In the genomic region with DNA sequence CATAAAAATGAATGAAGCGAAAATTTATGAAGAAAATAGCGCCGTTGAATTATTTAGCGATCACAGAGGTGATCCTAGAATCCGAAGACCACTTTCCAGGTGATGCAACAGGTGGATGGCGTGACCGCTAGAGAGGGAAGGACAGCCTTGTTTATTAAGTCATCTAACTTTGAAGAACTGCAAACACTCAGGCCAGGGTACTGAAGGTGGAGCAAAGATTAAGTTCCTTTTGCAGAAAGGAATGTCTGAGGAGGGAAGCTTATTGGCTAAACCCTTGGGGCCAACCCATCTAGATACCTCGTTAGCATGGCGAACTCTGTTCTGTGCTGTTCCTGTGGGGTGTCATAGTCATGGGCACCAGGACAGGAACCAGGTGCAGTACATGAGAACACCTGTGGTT, we compare ENCODE assay signal across 8 mouse cellular contexts. TPM values are rescaled to one million over a fixed set of nuclear protein-coding genes. Genes with fewer than 3 reads are reported as not detected.
DNase-seq lines count a peak whose midpoint lies in the region; ATAC-seq and TF ChIP-seq lines count a peak whose summit lies in the region.

No protein-coding gene starts in this region.

- 56% methylated on average over 9 of the region's 9 CpGs for WGBS in liver, adult 2 months
- WGBS in embryonic facial prominence, embryonic 15.5 days: 63% methylated on average over 9 of the region's 9 CpGs
- WGBS in kidney, embryonic 16.5 days: 59% methylated on average over 9 of the region's 9 CpGs
- 65% methylated on average over 9 of the region's 9 CpGs for WGBS in midbrain, embryonic 10.5 days

- no peak overlapping the region for H3K9ac ChIP-seq in liver, adult 2 months (ENCODE audit: low read depth, low read length)
- no peak overlapping the region for H3K9ac ChIP-seq in embryonic facial prominence, embryonic 15.5 days
- no peak overlapping the region for H3K9ac ChIP-seq in kidney, embryonic 16.5 days (replicated peaks; ENCODE audit: low read length)

- peak overlapping the region; percentile 31 for H3K4me2 ChIP-seq in embryonic facial prominence, embryonic 15.5 days (replicated peaks)
- H3K4me2 ChIP-seq in kidney, embryonic 16.5 days (replicated peaks; ENCODE audit: low read depth, low read length): peak overlapping the region; percentile 39

- H3K36me3 ChIP-seq in liver, adult 2 months (ENCODE audit: control insufficient read depth, insufficient read depth, low read length): no peaks in the 10 kb centered on the region
- H3K36me3 ChIP-seq in embryonic facial prominence, embryonic 15.5 days: no peaks in the 10 kb centered on the region
- H3K36me3 ChIP-seq in kidney, embryonic 16.5 days (ENCODE audit: insufficient read depth, low read length): no peaks in the 10 kb centered on the region
- H3K36me3 ChIP-seq in midbrain, embryonic 10.5 days: no peaks in the 10 kb centered on the region

- H3K9me3 ChIP-seq in embryonic facial prominence, embryonic 15.5 days (replicated peaks): no peaks in the 10 kb centered on the region
- H3K9me3 ChIP-seq in kidney, embryonic 16.5 days (ENCODE audit: low read length): no peaks in the 10 kb centered on the region
- no peaks in the 10 kb centered on the region for H3K9me3 ChIP-seq in midbrain, embryonic 10.5 days (replicated peaks)

- no peaks in the 10 kb centered on the region for H3K27me3 ChIP-seq in liver, adult 2 months (ENCODE audit: control insufficient read depth, insufficient read depth, low read length)
- H3K27me3 ChIP-seq in embryonic facial prominence, embryonic 15.5 days: no peaks in the 10 kb centered on the region
- H3K27me3 ChIP-seq in kidney, embryonic 16.5 days (ENCODE audit: insufficient read depth, low read length): no peaks in the 10 kb centered on the region
- no peaks in the 10 kb centered on the region for H3K27me3 ChIP-seq in midbrain, embryonic 10.5 days (ENCODE audit: low read depth, poor library complexity, severe bottlenecking)

- ATAC-seq in embryonic facial prominence, embryonic 15.5 days (ENCODE audit: insufficient number of reproducible peaks, low FRiP score, low TSS enrichment, low read depth): no peak
- no peak for ATAC-seq in kidney, embryonic 16.5 days (ENCODE audit: low FRiP score, low TSS enrichment)
- ATAC-seq in granulocyte monocyte progenitor cell, adult 5-6 weeks (replicated peaks; ENCODE audit: poor library complexity, severe bottlenecking): no peak
- no peak for ATAC-seq in inflammation-experienced regulatory T-cells, adult 6 months

- peaks cover 2% of the 10 kb centered on the region; the same call in 1 of the 2 replicates for H3K4me1 ChIP-seq in liver, adult 2 months (ENCODE audit: control insufficient read depth, insufficient read depth, low read length)
- no peaks in the 10 kb centered on the region for H3K4me1 ChIP-seq in embryonic facial prominence, embryonic 15.5 days
- no peaks in the 10 kb centered on the region for H3K4me1 ChIP-seq in kidney, embryonic 16.5 days (ENCODE audit: insufficient read depth, low read length)
- peaks cover 6% of the 10 kb centered on the region; the same call in 1 of the 2 replicates for H3K4me1 ChIP-seq in midbrain, embryonic 10.5 days

- DNase-seq in liver, adult 2 months (ENCODE audit: extremely low read depth, low read depth, low spot score): peak; percentile 5
- DNase-seq in liver: no peak
- no peak for DNase-seq in midbrain, embryonic 10.5 days (ENCODE audit: low spot score)
- no peak for DNase-seq in spleen, postnatal 14 days (ENCODE audit: low spot score in 2 of 2)

- H3K79me2 ChIP-seq in liver, adult 2 months (ENCODE audit: control insufficient read depth, insufficient read depth, low read length): no peaks in the 10 kb centered on the region

- H3K4me3 ChIP-seq in liver, adult 2 months (ENCODE audit: insufficient read depth, low read depth, low read length): no peak overlapping the region
- peak overlapping the region; percentile 16; the same call in 1 of the 2 replicates for H3K4me3 ChIP-seq in embryonic facial prominence, embryonic 15.5 days (replicated peaks)
- peak overlapping the region; percentile 26; the same call in 1 of the 2 replicates for H3K4me3 ChIP-seq in kidney, embryonic 16.5 days (ENCODE audit: low read length)
- peak overlapping the region; percentile 39 for H3K4me3 ChIP-seq in midbrain, embryonic 10.5 days

- H3K27ac ChIP-seq in liver, adult 2 months (replicated peaks; ENCODE audit: insufficient read depth, low read depth, low read length): no peak overlapping the region
- H3K27ac ChIP-seq in embryonic facial prominence, embryonic 15.5 days (replicated peaks): no peak overlapping the region
- H3K27ac ChIP-seq in kidney, embryonic 16.5 days (ENCODE audit: low read length): no peak overlapping the region
- no peak overlapping the region for H3K27ac ChIP-seq in midbrain, embryonic 10.5 days (replicated peaks)

- no peak for TF ChIP-seq CTCF in liver, adult 2 months (IDR thresholded peaks at IDR 0.05; ENCODE audit: low read depth, low read length)

- TF ChIP-seq POLR2A in liver, adult 2 months (IDR thresholded peaks at IDR 0.05; ENCODE audit: extremely low read depth, insufficient read depth, low read length): no peak

RNA-seq across cellular contexts. Expression of gene Catspere2, which starts 1.0 kb away (rescaled TPM):
- total RNA-seq in liver, adult 2 months (2014; rRNA removed): 0.09 and 0.20 TPM in 2 replicates
- polyA plus RNA-seq in liver, adult 2 months (2012; rRNA removed): 0.02 and 0.46 TPM in 2 replicates
- 0.25 and 0.39 TPM in 2 replicates for polyA plus RNA-seq in embryonic facial prominence, embryonic 15.5 days (2015; fragmentation: Nextera tagmentation; extraction: Ambion mirVana)
- polyA plus RNA-seq in kidney, embryonic 16.5 days (2015; fragmentation: Nextera tagmentation; extraction: Ambion mirVana): 0.24 and 0.36 TPM in 2 replicates
- 0.05 and 0.22 TPM in 2 replicates for polyA plus RNA-seq in midbrain, embryonic 10.5 days (2016; fragmentation: Nextera tagmentation; extraction: Ambion mirVana)
- not detected in 2 replicates for total RNA-seq in granulocyte monocyte progenitor cell, adult 5-6 weeks (2014; fragmentation: Nextera tagmentation)
- not detected in 2 replicates for total RNA-seq in granulocyte monocyte progenitor cell, adult 5-6 weeks (2017)
- not detected for polyA plus RNA-seq in inflammation-experienced regulatory T-cells, adult 6 months (2017; shearing (Covaris generic))
